8 mouse cellular contexts compared by ENCODE assay signal in the genomic region with DNA sequence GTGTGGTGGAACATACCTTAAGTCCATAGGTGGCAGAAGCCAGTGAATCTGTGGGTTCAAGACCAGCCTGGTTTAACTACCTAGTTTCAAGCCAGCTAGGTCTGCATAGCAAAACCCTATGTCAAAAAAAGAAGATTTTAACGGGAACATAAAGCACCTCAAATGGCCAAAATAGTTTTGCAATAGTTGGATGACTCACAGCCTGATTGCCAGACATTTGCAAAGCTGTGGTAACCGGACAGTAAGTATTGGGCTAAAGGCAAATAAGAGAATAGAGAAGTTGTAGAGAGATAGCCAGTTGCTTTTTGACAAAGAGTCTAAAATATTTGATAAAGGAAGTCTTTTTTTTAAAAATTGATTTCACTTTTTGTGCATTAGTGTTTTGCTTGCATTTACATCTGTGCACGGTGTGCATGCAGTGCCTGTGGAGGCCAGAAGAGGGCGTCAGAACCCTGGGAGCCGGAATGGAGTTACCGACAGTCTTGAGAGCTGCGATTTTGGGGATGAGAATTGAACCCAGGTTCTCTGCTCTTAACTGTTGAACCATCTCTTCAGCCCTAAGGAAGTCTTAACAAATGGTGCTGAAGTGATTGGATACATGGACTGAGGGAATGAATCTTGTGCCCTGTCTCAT. TPM values are rescaled to one million over a fixed set of nuclear protein-coding genes. Genes with fewer than 3 reads are reported as not detected.
DNase-seq lines count a peak whose midpoint lies in the region; ATAC-seq and TF ChIP-seq lines count a peak whose summit lies in the region.

Gene Psen2 (minus strand): TSS at position 75 of the 634 bp plus-strand sequence.

- in situ Hi-C loops in Patski (cut with MboI; ENCODE audit: low pct_unique_long_range_greater_than_20kb) = no loop called here

- H3K9ac ChIP-seq in kidney, embryonic 15.5 days = no peak within 1 kb of the TSS
- H3K9ac ChIP-seq in hindbrain, embryonic 16.5 days (ENCODE audit: low read depth, low read length) = no peak within 1 kb of the TSS
- no peak within 1 kb of the TSS for H3K9ac ChIP-seq in liver, embryonic 11.5 days (ENCODE audit: low read depth, low read length)

- CTCF ChIA-PET in Patski (lab: Charles Lee) = interaction anchor here (0.9 to 2.4 kb wide), 4 partner anchors 26 to 171 kb away, joined by 3 to 8 read pairs (median 4); no protein-coding TSS in a partner anchor

- no peaks in the 10 kb centered on the region for H3K9me3 ChIP-seq in kidney, embryonic 15.5 days (replicated peaks)
- no peaks in the 10 kb centered on the region for H3K9me3 ChIP-seq in hindbrain, embryonic 16.5 days (ENCODE audit: control insufficient read depth, low read length)
- H3K9me3 ChIP-seq in liver, embryonic 11.5 days (ENCODE audit: control insufficient read depth, low read length) = no peaks in the 10 kb centered on the region

- POLR2A ChIA-PET in Patski (lab: Charles Lee) = interaction anchor here (0.7 kb wide), 1 partner anchor 465 kb away, joined by 3 read pairs; no protein-coding TSS in a partner anchor

- no peak within 1 kb of the TSS for H3K27ac ChIP-seq in kidney, embryonic 15.5 days
- no peak within 1 kb of the TSS for H3K27ac ChIP-seq in embryonic fibroblast, embryonic 13.5 days (ENCODE audit: insufficient read depth, low read length)
- H3K27ac ChIP-seq in hindbrain, embryonic 16.5 days (ENCODE audit: low read depth, low read length) = no peak within 1 kb of the TSS
- peak within 1 kb of the TSS; percentile 65 for H3K27ac ChIP-seq in liver, embryonic 11.5 days (ENCODE audit: low read depth, low read length)

- WGBS in kidney, embryonic 15.5 days = 28% methylated on average over 7 of the region's 7 CpGs
- WGBS in hindbrain, embryonic 16.5 days = 26% methylated on average over 7 of the region's 7 CpGs
- 23% methylated on average over 7 of the region's 7 CpGs for WGBS in liver, embryonic 11.5 days

- no peak for TF ChIP-seq POLR2A in embryonic fibroblast, embryonic 13.5 days (IDR thresholded peaks at IDR 0.05; ENCODE audit: low read depth, low read length)

- H3K4me1 ChIP-seq in kidney, embryonic 15.5 days = peaks cover 22% of the 10 kb centered on the region
- no peaks in the 10 kb centered on the region for H3K4me1 ChIP-seq in embryonic fibroblast, embryonic 13.5 days (ENCODE audit: control insufficient read depth, insufficient read depth, low read length)
- no peaks in the 10 kb centered on the region for H3K4me1 ChIP-seq in hindbrain, embryonic 16.5 days (ENCODE audit: control insufficient read depth, insufficient read depth, low read depth, low read length)
- H3K4me1 ChIP-seq in liver, embryonic 11.5 days (replicated peaks; ENCODE audit: control insufficient read depth, insufficient read depth, low read length) = peaks cover 23% of the 10 kb centered on the region

- no peaks in the 10 kb centered on the region; the same call in 1 of the 2 replicates for H3K27me3 ChIP-seq in kidney, embryonic 15.5 days
- no peaks in the 10 kb centered on the region for H3K27me3 ChIP-seq in Patski
- peaks cover 5% of the 10 kb centered on the region; the same call in 1 of the 2 replicates for H3K27me3 ChIP-seq in hindbrain, embryonic 16.5 days (replicated peaks; ENCODE audit: control insufficient read depth, insufficient read depth, low read length)
- peaks cover 4% of the 10 kb centered on the region; the same call in 1 of the 2 replicates for H3K27me3 ChIP-seq in liver, embryonic 11.5 days (replicated peaks; ENCODE audit: control insufficient read depth, insufficient read depth, low read length)

- no peak for ATAC-seq in kidney, embryonic 15.5 days (replicated peaks; ENCODE audit: low FRiP score)
- no peak for ATAC-seq in Patski
- ATAC-seq in hindbrain, embryonic 16.5 days = no peak
- no peak for ATAC-seq in liver, embryonic 11.5 days (replicated peaks; ENCODE audit: low FRiP score)
- no peak for ATAC-seq in frontal cortex, adult (ENCODE audit: low TSS enrichment)

- TF ChIP-seq CTCF in Patski (IDR thresholded peaks at IDR 0.05) = peak; percentile 79
- TF ChIP-seq CTCF in embryonic fibroblast, embryonic 13.5 days (IDR thresholded peaks at IDR 0.05; ENCODE audit: borderline replicate concordance, insufficient read depth, low read length) = peak; percentile 51; the same call in 1 of the 2 replicates

- H3K4me2 ChIP-seq in kidney, embryonic 15.5 days = no peak within 1 kb of the TSS
- no peak within 1 kb of the TSS for H3K4me2 ChIP-seq in hindbrain, embryonic 16.5 days (ENCODE audit: low read length)
- H3K4me2 ChIP-seq in liver, embryonic 11.5 days = peak within 1 kb of the TSS; percentile 60

- no peaks in the 10 kb centered on the region for H3K36me3 ChIP-seq in kidney, embryonic 15.5 days
- H3K36me3 ChIP-seq in hindbrain, embryonic 16.5 days (ENCODE audit: control insufficient read depth, insufficient read depth, low read length) = no peaks in the 10 kb centered on the region
- no peaks in the 10 kb centered on the region for H3K36me3 ChIP-seq in liver, embryonic 11.5 days (ENCODE audit: control insufficient read depth, insufficient read depth, low read length)

- no peak for DNase-seq in kidney, adult 11 months
- DNase-seq in Patski (ENCODE audit: low read depth, low spot score) = no peak
- no peak for DNase-seq in liver, embryonic 11.5 days (ENCODE audit: low spot score)
- peak; percentile 65 for DNase-seq in naive thymus-derived CD4-positive, alpha-beta T cell, adult 2 months (ENCODE audit: low read depth)

- H3K4me3 ChIP-seq in kidney, embryonic 15.5 days (replicated peaks) = no peak within 1 kb of the TSS
- H3K4me3 ChIP-seq in embryonic fibroblast, embryonic 13.5 days (ENCODE audit: insufficient read depth, low read length) = no peak within 1 kb of the TSS
- H3K4me3 ChIP-seq in hindbrain, embryonic 16.5 days (ENCODE audit: low read length) = no peak within 1 kb of the TSS
- H3K4me3 ChIP-seq in liver, embryonic 11.5 days (ENCODE audit: low read depth, low read length) = no peak within 1 kb of the TSS

RNA-seq across cellular contexts. Expression of gene Psen2, which starts in this region (rescaled TPM):
- polyA plus RNA-seq in kidney, embryonic 15.5 days (2015; fragmentation: Nextera tagmentation; extraction: Ambion mirVana) = 18.4 and 18.7 TPM in 2 replicates
- polyA plus RNA-seq in Patski (2021) = 20.6 TPM
- polyA plus RNA-seq in embryonic fibroblast, embryonic 13.5 days (2011; ENCODE audit: insufficient read length, low read depth, missing spikeins) = 20.3 and 27.4 TPM in 2 replicates
- 17.7 and 22.2 TPM in 2 replicates for polyA plus RNA-seq in hindbrain, embryonic 16.5 days (2015; fragmentation: Nextera tagmentation; extraction: Ambion mirVana)
- polyA plus RNA-seq in liver, embryonic 11.5 days (2014; fragmentation: Nextera tagmentation; extraction: Ambion mirVana) = 30.9 and 31.3 TPM in 2 replicates
